Mouse (Mus musculus) megakaryocyte progenitor cell, adult 5-6 weeks (primary cell): Measurements from ENCODE around the gene Gm11541. TPM values are rescaled to one million over a fixed set of nuclear protein-coding genes. Genes with fewer than 3 reads are reported as not detected.
"Not testable (repeated sequence)": the region's sequence is repeated elsewhere in the genome, so short reads cannot be mapped to it uniquely, and the experiment has no call there.

Source experiments
- ATAC-seq: replicated peaks from 2 replicates; pipeline ENCODE4 v1.8.0; 2016; ENCODE audit warnings: mild to moderate bottlenecking, moderate TSS enrichment, inconsistent platforms; ENCODE audit not compliant: poor library complexity
- total RNA-seq, 2 experiments: library from RNA; stranded (forward) in 1 of 2; stranded (reverse) in 1 of 2; fragments of 157-497, 149-512 nt in 1 of 2; fragments of 200-1000 nt in 1 of 2; gene quantifications; 2 replicates each; pipeline versions ENCODE4 v1.2.3 to v1.2.4; 2015 to 2017

The Gm11541 gene
- total RNA-seq, 2 experiments from 2014 or later = not detected

- ATAC-seq = no peak
These were observed 6.4 kb downstream of the Gm11541 start for GRCm38 (mm10) chr11:94697703-94698464.

- ATAC-seq = no peak
These were observed 7.2 kb downstream of the Gm11541 start for GRCm38 (mm10) chr11:94697140-94697539.

DNA sequence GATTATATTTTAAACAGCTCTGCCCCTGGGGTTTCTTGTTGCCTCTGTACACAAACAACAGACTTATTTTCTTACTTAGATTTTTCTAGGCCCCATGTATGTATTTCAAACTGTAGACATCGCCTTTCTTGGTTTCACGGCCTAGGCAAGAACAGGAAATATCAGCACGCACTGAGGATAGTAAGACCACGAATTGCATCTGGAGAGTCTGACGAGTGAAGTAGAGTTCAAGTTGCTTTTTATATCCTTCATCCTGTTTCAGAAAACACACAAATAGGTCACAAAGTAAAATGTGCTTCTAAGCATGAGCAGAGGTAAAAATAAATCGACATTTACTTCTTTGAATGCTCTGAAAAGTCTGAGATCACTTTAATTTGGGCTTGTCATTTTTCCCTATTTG lies 8.8 kb downstream of the Gm11541 start:
- no peak for ATAC-seq

GRCm38 (mm10) chr11:94692502-94692901 lies 11.8 kb downstream of the Gm11541 start:
- ATAC-seq = not testable (repeated sequence)

GRCm38 (mm10) chr11:94687178-94687577 lies 17.1 kb downstream of the Gm11541 start:
- peak; percentile 48 for ATAC-seq

GRCm38 (mm10) chr11:94682427-94682826 lies 21.9 kb downstream of the Gm11541 start:
- ATAC-seq = no peak

- no peak for ATAC-seq
These were observed 22.7 kb downstream of the Gm11541 start for GRCm38 (mm10) chr11:94681640-94682039.

DNA sequence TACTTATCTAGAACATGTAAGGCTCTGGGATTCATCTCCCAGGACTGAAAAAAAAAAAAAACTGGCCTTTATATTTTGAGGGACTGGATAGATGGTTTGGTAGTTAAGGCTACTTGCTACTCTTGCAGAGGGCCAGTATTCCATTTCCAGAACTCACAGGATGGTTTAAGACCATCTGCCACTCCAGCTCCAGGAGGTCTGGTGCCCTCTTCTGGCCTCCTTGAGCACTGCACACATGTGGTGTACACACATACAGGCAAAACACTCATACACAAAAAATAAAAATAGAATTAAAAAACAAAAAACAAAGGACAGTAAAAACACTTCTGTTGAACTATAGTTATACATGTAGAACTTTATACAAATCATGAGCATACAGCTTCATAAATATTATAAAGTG lies 23.7 kb downstream of the Gm11541 start:
- ATAC-seq = no peak

DNA sequence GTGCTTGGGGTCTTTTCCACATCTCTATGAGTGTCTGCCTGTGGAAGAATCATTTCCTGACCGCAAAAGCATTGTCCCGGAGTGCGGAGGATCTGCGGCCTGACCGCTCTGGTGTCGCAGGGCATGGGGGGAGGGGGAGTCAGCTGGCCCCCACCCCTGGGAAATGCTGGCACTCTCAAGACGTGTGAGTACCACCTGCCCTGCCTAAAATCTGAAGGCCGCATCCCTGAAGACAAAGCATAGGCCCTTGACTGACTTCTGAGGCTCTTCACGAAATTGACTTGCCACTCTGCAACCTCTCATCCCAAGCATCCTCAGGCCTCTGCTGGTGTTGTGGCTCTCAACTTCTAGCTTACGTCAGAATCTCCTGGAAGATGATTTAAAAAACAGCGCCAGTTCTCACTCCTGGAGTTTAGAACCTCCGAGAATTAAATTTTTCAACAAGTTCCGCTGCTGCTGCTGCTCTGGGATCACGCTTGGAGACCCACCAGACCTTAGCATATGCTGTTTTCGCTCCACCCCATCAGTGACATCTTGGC lies 26.6 kb downstream of the Gm11541 start:
- ATAC-seq = no peak

DNA sequence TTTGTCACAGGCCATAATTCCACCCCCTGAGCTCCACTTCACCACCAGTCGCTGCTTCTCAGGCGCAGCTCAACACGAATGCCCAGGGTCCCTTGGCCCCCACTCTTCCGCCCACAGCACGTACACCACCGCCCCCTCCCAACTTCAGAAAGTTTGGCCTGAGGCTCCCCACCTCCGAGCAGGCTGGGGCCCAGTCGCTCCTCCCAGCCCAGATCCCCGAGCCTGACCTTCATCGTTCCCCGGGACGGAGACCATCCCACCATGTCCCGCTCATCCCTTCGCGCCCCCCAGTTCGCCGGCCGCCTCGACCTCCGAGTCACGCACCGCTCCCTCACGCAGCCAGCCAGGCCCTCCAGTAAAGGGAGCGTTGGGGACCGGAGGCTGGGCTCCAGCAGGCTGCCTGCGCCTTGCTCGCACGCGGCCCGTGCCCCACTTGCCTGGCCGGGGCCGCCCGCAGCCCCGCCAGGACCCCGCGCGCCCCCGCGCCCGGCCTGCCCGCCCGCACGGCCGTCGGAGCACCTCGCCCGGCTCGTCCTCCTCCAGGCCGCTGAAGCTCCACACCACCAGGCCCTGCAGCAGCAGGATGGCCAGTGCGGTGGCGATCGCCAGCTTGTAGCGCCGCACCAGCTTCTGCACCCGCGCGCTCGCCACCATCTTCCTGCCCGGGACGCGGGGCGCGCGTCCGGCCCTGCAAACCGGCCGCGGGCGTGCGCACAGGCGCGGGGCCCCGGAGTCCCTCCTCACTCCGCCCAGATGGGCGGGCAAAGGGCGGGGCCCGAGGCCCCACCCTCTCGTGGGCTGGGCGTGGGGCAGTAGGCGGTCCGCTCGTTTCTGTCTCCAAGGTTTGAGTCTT lies 27.3 kb downstream of the Gm11541 start, which contains the start of gene Xylt2:
TSS of gene Xylt2 (minus strand) at position 762 of the 853 bp plus-strand sequence.
- peak; percentile 98 for ATAC-seq

GRCm38 (mm10) chr11:94676308-94676707 lies 28.0 kb downstream of the Gm11541 start:
- ATAC-seq = peak; percentile 15; the same call in 1 of the 2 replicates

GRCm38 (mm10) chr11:94675446-94675845 lies 28.9 kb downstream of the Gm11541 start:
- ATAC-seq = no peak

DNA sequence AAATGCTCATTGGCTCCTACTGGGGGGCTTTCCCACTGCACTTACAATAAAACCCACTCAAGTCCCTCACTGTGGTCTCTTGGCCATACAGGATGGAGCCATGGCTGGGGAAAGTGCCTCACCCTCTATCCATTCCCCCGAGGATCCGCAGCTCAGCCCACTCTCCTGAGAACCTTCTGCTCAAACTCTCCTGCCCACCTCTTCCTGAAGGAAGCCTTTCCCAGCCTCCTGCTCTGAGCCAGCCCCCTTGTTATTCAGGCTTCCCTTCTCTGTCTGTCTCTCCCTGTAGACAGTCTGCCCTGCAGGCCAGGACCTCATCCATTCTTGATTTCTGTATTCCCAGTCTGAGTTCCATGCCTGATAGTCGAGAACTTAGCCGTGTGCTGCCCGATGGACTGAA lies 29.3 kb downstream of the Gm11541 start:
- no peak for ATAC-seq

DNA sequence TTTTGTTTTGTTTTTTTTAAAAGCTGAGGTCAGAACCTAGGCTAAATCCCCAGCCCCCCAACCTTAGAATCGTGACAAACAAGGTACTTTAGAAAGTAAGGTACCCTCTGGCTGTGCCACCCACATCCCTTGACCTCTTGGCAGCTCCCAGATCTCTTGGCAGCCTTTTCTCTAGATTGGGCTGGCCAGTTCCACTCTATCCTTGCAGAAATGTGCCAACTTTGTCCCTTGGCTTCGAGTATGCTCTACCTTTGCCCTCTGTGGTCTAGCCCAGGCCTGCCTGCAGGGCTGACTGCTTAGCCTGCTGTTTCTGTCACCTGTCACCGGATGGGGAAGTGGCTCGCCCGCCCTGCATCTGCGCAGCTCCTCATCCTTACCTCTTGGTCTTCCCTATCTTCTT lies 39.0 kb downstream of the Gm11541 start:
- ATAC-seq = no peak

DNA sequence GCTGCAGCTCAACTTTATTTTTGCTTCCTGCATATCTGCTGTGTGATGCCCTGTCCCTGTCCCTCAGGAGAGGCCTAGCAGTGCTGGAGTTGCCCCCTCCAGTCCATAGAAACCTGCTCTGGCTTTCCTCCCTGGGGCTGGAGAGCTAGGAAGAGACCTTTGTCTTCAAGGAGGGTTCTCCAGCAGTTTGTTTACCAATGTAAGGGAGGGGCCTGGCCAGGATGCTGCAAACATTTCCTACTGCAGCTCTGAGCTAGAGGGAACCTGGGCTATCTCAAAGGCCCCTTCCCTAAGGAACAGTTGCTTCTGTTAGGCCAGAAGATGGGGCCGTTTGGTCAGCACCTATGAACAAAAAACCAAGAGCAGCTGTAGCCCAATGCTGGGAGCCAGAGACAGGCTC lies 43.0 kb downstream of the Gm11541 start:
- ATAC-seq = no peak

- peak; percentile 96 for ATAC-seq
These were observed 50.4 kb downstream of the Gm11541 start, which contains the start of the genes Mrpl27 and Eme1 for GRCm38 (mm10) chr11:94653663-94654436. Gene Mrpl27, plus strand, starts transcription at chr11:94653767. Gene Eme1, minus strand, starts transcription at chr11:94653964.

- ATAC-seq = no peak
These were observed 51.3 kb downstream of the Gm11541 start for GRCm38 (mm10) chr11:94652973-94653372.

GRCm38 (mm10) chr11:94651241-94651640 lies 53.1 kb downstream of the Gm11541 start:
- ATAC-seq = not testable (repeated sequence)

DNA sequence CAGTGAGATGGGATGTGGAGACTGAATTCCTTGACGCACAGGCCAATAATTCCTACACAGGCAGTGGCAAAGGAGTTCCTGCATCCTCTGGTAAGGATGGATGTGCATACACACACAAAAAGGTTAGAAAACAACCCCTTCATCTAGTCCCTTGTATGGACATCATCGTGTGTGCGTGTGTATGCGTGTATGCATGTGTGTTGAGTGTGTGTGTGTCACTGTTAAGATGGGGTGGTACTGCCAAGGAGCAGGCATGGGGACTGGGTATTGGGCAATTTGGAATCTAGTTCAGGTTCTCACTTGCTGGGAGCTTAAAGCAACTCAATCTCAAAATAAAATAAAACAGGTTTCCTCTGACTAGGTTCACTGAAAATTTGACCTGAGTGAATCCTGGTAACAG lies 57.8 kb downstream of the Gm11541 start:
- ATAC-seq = no peak
